Comparison of ENCODE assay signal across 8 mouse cellular contexts in the genomic region with DNA sequence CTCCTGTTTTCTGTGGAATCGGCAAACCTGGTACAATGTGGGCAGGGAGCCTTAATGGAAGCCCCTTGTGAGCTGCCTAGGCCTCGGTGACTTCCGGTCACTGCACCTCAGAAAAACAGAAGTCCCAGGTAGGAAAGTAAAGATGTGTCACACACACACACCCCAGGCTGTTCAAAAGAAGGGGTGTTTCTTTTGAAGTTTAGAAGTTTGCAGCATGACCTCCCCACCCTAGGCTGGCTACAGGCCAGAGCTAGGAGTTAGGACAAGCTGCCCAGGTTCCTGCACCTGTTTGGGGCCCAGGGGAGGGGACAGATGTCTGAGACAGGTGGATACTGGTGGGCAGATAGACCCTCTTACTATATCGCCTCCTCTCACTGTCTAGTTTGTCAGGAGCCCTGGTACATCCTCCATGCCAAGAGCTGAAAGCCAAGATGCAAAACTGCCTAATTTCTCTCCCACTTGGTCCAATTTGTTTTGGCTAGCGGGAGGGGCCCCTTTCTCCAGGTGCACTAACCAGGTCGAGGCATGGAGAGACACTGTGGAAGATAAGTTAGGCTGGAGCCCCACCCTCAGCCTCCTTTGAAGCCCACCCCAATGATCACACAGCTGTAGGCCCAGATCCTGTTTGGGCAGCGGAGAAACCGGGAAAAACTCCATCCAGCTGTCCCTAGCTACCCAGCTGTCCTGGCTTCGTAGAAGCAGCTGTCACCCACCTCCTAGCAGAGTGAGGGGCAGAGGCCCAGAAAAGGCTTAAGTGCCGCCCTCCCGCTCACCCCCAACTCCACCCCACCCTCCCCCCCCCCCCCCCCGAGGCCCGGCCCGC. TPM values are rescaled to one million over a fixed set of nuclear protein-coding genes. Genes with fewer than 3 reads are reported as not detected.
A peak's percentile ranks its signal among the peaks of the same experiment; 100 is the strongest.
DNase-seq lines count a peak whose midpoint lies in the region; ATAC-seq and TF ChIP-seq lines count a peak whose summit lies in the region.

No protein-coding gene starts in this region.

- H3K9me3 ChIP-seq in embryonic facial prominence, embryonic 13.5 days: no peaks in the 10 kb centered on the region
- H3K9me3 ChIP-seq in kidney, postnatal 0 days (replicated peaks; ENCODE audit: low read length): no peaks in the 10 kb centered on the region

- no peak overlapping the region for H3K4me3 ChIP-seq in kidney, adult 2 months (ENCODE audit: insufficient read depth, low read depth, low read length)
- H3K4me3 ChIP-seq in embryonic facial prominence, embryonic 13.5 days: peak overlapping the region; percentile 25; the same call in 1 of the 2 replicates
- H3K4me3 ChIP-seq in kidney, postnatal 0 days (replicated peaks; ENCODE audit: low read depth, low read length): no peak overlapping the region
- no peak overlapping the region for H3K4me3 ChIP-seq in myocyte

- intact Hi-C loops in left cerebral cortex, postnatal 25 days (cut with DNase I): no loop called here

- TF ChIP-seq POLR2A in kidney, adult 2 months (IDR thresholded peaks at IDR 0.05; ENCODE audit: low read depth, low read length): no peak
- TF ChIP-seq POLR2A in myocyte (IDR thresholded peaks at IDR 0.05; ENCODE audit: insufficient read length, low read depth): no peak

- 40% methylated on average over 11 of the region's 14 CpGs for WGBS in kidney, adult 2 months
- 30% methylated on average over 11 of the region's 14 CpGs for WGBS in embryonic facial prominence, embryonic 13.5 days
- WGBS in kidney, postnatal 0 days: 30% methylated on average over 10 of the region's 14 CpGs

- ATAC-seq in embryonic facial prominence, embryonic 13.5 days (ENCODE audit: insufficient number of reproducible peaks, insufficient read depth, low FRiP score, low TSS enrichment, low read depth): 0 out of 2 replicates have a peak, but pooled peaks have one; percentile 1
- peak; percentile 5; the same call in 1 of the 2 replicates for ATAC-seq in kidney, postnatal 0 days (replicated peaks; ENCODE audit: low FRiP score, low read depth)
- ATAC-seq in activated CD4-positive, CD25-positive, alpha-beta regulatory T cell, adult 4 months: no peak

- peak overlapping the region; percentile 54 for H3K9ac ChIP-seq in embryonic facial prominence, embryonic 13.5 days
- 0 out of 2 replicates have a peak overlapping the region, but pooled peaks have one; percentile 4 for H3K9ac ChIP-seq in kidney, postnatal 0 days (ENCODE audit: low read depth, low read length)

- peak overlapping the region; percentile 47 for H3K27ac ChIP-seq in kidney, adult 2 months (ENCODE audit: insufficient read depth, low read depth, low read length)
- H3K27ac ChIP-seq in embryonic facial prominence, embryonic 13.5 days: peak overlapping the region; percentile 62
- H3K27ac ChIP-seq in kidney, postnatal 0 days: peak overlapping the region; percentile 77

- DNase-seq in kidney, adult 2 months: no peak
- no peak for DNase-seq in kidney, adult 9 months
- DNase-seq in kidney, postnatal 0 days (ENCODE audit: low spot score): peak; percentile 49
- no peak for DNase-seq in left cerebral cortex, postnatal 25 days (ENCODE audit: low spot score in 2 of 2)
- no peak for DNase-seq in gastrocnemius, adult 8-10 months (ENCODE audit: low spot score in 2 of 2)

- no peak for TF ChIP-seq CTCF in kidney, adult 2 months (conservative IDR thresholded peaks at IDR 0.05; ENCODE audit: insufficient read depth, insufficient read length, low read depth, low read length)
- no peak for TF ChIP-seq CTCF in kidney, postnatal 0 days (IDR thresholded peaks at IDR 0.05; ENCODE audit: low read depth)

- H3K4me1 ChIP-seq in kidney, adult 2 months (ENCODE audit: control insufficient read depth, insufficient read depth, low read length): peaks cover 17% of the 10 kb centered on the region
- peaks cover 26% of the 10 kb centered on the region for H3K4me1 ChIP-seq in embryonic facial prominence, embryonic 13.5 days
- H3K4me1 ChIP-seq in kidney, postnatal 0 days (replicated peaks; ENCODE audit: insufficient read depth, low read length): peaks cover 30% of the 10 kb centered on the region

- H3K4me2 ChIP-seq in embryonic facial prominence, embryonic 13.5 days: peak overlapping the region; percentile 60
- peak overlapping the region; percentile 41; the same call in 1 of the 2 replicates for H3K4me2 ChIP-seq in kidney, postnatal 0 days (ENCODE audit: low read length)
- peak overlapping the region; percentile 60 for H3K4me2 ChIP-seq in myocyte (ENCODE audit: low read depth)

- H3K79me2 ChIP-seq in myocyte (ENCODE audit: control insufficient read depth, insufficient read depth): peaks cover 17% of the 10 kb centered on the region

- no peak overlapping the region for H3ac ChIP-seq in myocyte (ENCODE audit: control insufficient read depth, insufficient read length)

- 0 out of 2 replicates have a peak, but pooled peaks cover 4% of the 10 kb centered on the region for H3K36me3 ChIP-seq in kidney, adult 2 months (ENCODE audit: control insufficient read depth, insufficient read depth, low read length)
- peaks cover 32% of the 10 kb centered on the region for H3K36me3 ChIP-seq in embryonic facial prominence, embryonic 13.5 days
- H3K36me3 ChIP-seq in kidney, postnatal 0 days (ENCODE audit: insufficient read depth, low read length): peaks cover 35% of the 10 kb centered on the region
- H3K36me3 ChIP-seq in myocyte (ENCODE audit: control insufficient read depth, insufficient read depth): peaks cover 31% of the 10 kb centered on the region

- no peaks in the 10 kb centered on the region for H3K27me3 ChIP-seq in kidney, adult 2 months (replicated peaks; ENCODE audit: control insufficient read depth, insufficient read depth, low read length)
- H3K27me3 ChIP-seq in embryonic facial prominence, embryonic 13.5 days: no peaks in the 10 kb centered on the region
- H3K27me3 ChIP-seq in kidney, postnatal 0 days (ENCODE audit: insufficient read depth, low read length): no peaks in the 10 kb centered on the region
- H3K27me3 ChIP-seq in myocyte (ENCODE audit: control insufficient read depth, insufficient read depth, insufficient read length): no peaks in the 10 kb centered on the region

TF ChIP-seq in myocyte, 11 proteins besides CTCF, POLR2A, EP300 and RAD21:
- TF ChIP-seq MYOD1 (IDR thresholded peaks at IDR 0.05; ENCODE audit: control insufficient read depth in 1 of 3, insufficient read length in 2 of 3, low read depth in 2 of 3) (peak; percentile 97 to 99 (median 97)), USF1 (IDR thresholded peaks at IDR 0.05; ENCODE audit: low read depth) (no peak), TCF12 (IDR thresholded peaks at IDR 0.05; ENCODE audit: insufficient read depth, poor library complexity, severe bottlenecking) (peak; percentile 99), MAX (IDR thresholded peaks at IDR 0.05; ENCODE audit: low read depth) (no peak), SRF (IDR thresholded peaks at IDR 0.05; ENCODE audit: control insufficient read depth, insufficient read length, low read depth) (peak; percentile 32), MYOG (IDR thresholded peaks at IDR 0.05; ENCODE audit: control insufficient read depth in 1 of 3, insufficient read depth in 1 of 3, insufficient read length in 2 of 3, low read depth in 2 of 3) (peak; percentile 92 to 98 (median 97)), POLR2AphosphoS2 (IDR thresholded peaks at IDR 0.05; ENCODE audit: insufficient read length, low read depth) (no peak), TCF3 (IDR thresholded peaks at IDR 0.05; ENCODE audit: insufficient read length, low read depth) (peak; percentile 96), CEBPB (IDR thresholded peaks at IDR 0.05; ENCODE audit: insufficient read depth, poor library complexity, severe bottlenecking) (no peak), REST (IDR thresholded peaks at IDR 0.05; ENCODE audit: insufficient read depth, insufficient read length) (no peak)

RNA-seq across cellular contexts. Expression of gene Trim8, which starts 16.2 kb away (rescaled TPM):
- polyA plus RNA-seq in kidney, adult 2 months (2012; rRNA removed): 41.3 and 43.6 TPM in 2 replicates
- polyA plus RNA-seq in embryonic facial prominence, embryonic 13.5 days (2015; fragmentation: Nextera tagmentation; extraction: Ambion mirVana): 16.7 and 17.6 TPM in 2 replicates
- polyA plus RNA-seq in kidney, postnatal 0 days (2015; fragmentation: Nextera tagmentation; extraction: Ambion mirVana): 27.8 and 30.5 TPM in 2 replicates
- 42.3 TPM for polyA plus RNA-seq in myocyte (2012; fragmentation: generic; extraction: Trizol)
- total RNA-seq in left cerebral cortex, postnatal 25 days (2021): 100 to 1,000 TPM; 114 to 116 TPM
- total RNA-seq in gastrocnemius, adult 8-10 months (2022): 10 to 100 TPM; 22.0 to 24.0 (median 22.7) TPM
- polyA plus RNA-seq in activated CD4-positive, CD25-positive, alpha-beta regulatory T cell, adult 4 months (2017; shearing (Covaris generic)): 10 to 100 TPM; 15.8 to 21.3 TPM

RNA-seq across cellular contexts. Expression of gene Arl3, which starts 55.3 kb away (rescaled TPM):
- 52.5 and 62.8 TPM in 2 replicates for polyA plus RNA-seq in kidney, adult 2 months (2012; rRNA removed)
- polyA plus RNA-seq in embryonic facial prominence, embryonic 13.5 days (2015; fragmentation: Nextera tagmentation; extraction: Ambion mirVana): 192 and 193 TPM in 2 replicates
- polyA plus RNA-seq in kidney, postnatal 0 days (2015; fragmentation: Nextera tagmentation; extraction: Ambion mirVana): 96.6 and 105 TPM in 2 replicates
- 81.9 TPM for polyA plus RNA-seq in myocyte (2012; fragmentation: generic; extraction: Trizol)
- 100 to 1,000 TPM; 113 to 120 TPM for total RNA-seq in left cerebral cortex, postnatal 25 days (2021)
- 10 to 100 TPM; 51.1 to 76.4 (median 62.8) TPM for total RNA-seq in gastrocnemius, adult 8-10 months (2022)
- 10 to 100 TPM; 22.1 to 24.5 TPM for polyA plus RNA-seq in activated CD4-positive, CD25-positive, alpha-beta regulatory T cell, adult 4 months (2017; shearing (Covaris generic))

RNA-seq across cellular contexts. Expression of gene Sfxn2, which starts 55.4 kb away (rescaled TPM):
- 18.9 and 23.0 TPM in 2 replicates for polyA plus RNA-seq in kidney, adult 2 months (2012; rRNA removed)
- polyA plus RNA-seq in embryonic facial prominence, embryonic 13.5 days (2015; fragmentation: Nextera tagmentation; extraction: Ambion mirVana): 24.9 and 25.2 TPM in 2 replicates
- polyA plus RNA-seq in kidney, postnatal 0 days (2015; fragmentation: Nextera tagmentation; extraction: Ambion mirVana): 47.1 and 50.0 TPM in 2 replicates
- 0.62 TPM for polyA plus RNA-seq in myocyte (2012; fragmentation: generic; extraction: Trizol)
- total RNA-seq in left cerebral cortex, postnatal 25 days (2021): 1 to 10 TPM; 3.7 to 4.8 TPM
- 1 to 10 TPM; 1.6 to 3.0 (median 2.8) TPM for total RNA-seq in gastrocnemius, adult 8-10 months (2022)
- 1 to 10 TPM; 4.3 to 6.9 TPM for polyA plus RNA-seq in activated CD4-positive, CD25-positive, alpha-beta regulatory T cell, adult 4 months (2017; shearing (Covaris generic))
